Mouse (Mus musculus) kidney, postnatal 0 days (tissue): ENCODE data around the gene Eif1. TPM values are rescaled to one million over a fixed set of nuclear protein-coding genes. Genes with fewer than 3 reads are reported as not detected.
"Not testable (repeated sequence)": the region's sequence is repeated elsewhere in the genome, so short reads cannot be mapped to it uniquely, and the experiment has no call there.

ENCODE experiments used
- ATAC-seq: fragments of 200-750 bp; cut with Nextera tagmentation; replicated peaks from 2 replicates; pipeline ENCODE4 v1.8.0; 2017; ENCODE audit warnings: low read depth, moderate number of reproducible peaks, moderate TSS enrichment, moderate library complexity; ENCODE audit not compliant: low FRiP score
- DNase-seq: peaks from one replicate; pipeline ENCODE4 v3.0.0-alpha.2; 2016; ENCODE audit warnings: low spot score
- H3K27ac ChIP-seq: fragments of 300-500 bp; sonication (generic); 2 replicates; pipeline ENCODE4 v1.5.1; 2014; ENCODE audit warnings: mild to moderate bottlenecking
- H3K27me3 ChIP-seq: fragments of 300-500 bp; sonication (generic); 2 replicates; pipeline ENCODE4 v1.6.1; 2014; ENCODE audit warnings: low read length, mixed read lengths; ENCODE audit not compliant: insufficient read depth
- H3K36me3 ChIP-seq: fragments of 300-500 bp; sonication (generic); 2 replicates; pipeline ENCODE4 v1.6.1; 2014; ENCODE audit warnings: low read length, mixed read lengths; ENCODE audit not compliant: insufficient read depth
- H3K4me1 ChIP-seq: fragments of 300-500 bp; sonication (generic); replicated peaks from 2 replicates; pipeline ENCODE4 v1.6.1; 2014; ENCODE audit warnings: antibody characterized with exemption, low read length, mixed read lengths; ENCODE audit not compliant: insufficient read depth
- H3K4me2 ChIP-seq: fragments of 300-500 bp; sonication (generic); 2 replicates; pipeline ENCODE4 v1.6.1; 2014; ENCODE audit warnings: mild to moderate bottlenecking, low read length, moderate library complexity, mixed read lengths
- H3K4me3 ChIP-seq: fragments of 300-500 bp; sonication (generic); replicated peaks from 2 replicates; pipeline ENCODE4 v1.5.1; 2014; ENCODE audit warnings: low read depth, low read length
- H3K9ac ChIP-seq: fragments of 300-500 bp; sonication (generic); 2 replicates; pipeline ENCODE4 v1.6.1; 2014; ENCODE audit warnings: low read depth, low read length
- H3K9me3 ChIP-seq: fragments of 300-500 bp; sonication (generic); replicated peaks from 2 replicates; pipeline ENCODE4 v1.6.1; 2016; ENCODE audit warnings: low read length, inconsistent platforms, mixed read lengths
- CTCF ChIP-seq: IDR thresholded peaks from 2 replicates; pipeline ENCODE4 v1.5.1; 2016; ENCODE audit warnings: antibody characterized with exemption, low read depth, mild to moderate bottlenecking, moderate library complexity
- WGBS: fragments of 180-500 bp; shearing (Covaris S2); extraction: QIAGEN DNeasy Blood & Tissue Kit; methylation state at CpG from one replicate; pipeline ENCODE4 v1.1.7; 2014; 5-methylcytosine and 5-hydroxymethylcytosine counted together
- polyA plus RNA-seq: library from polyadenylated mRNA; unstranded; fragments of >200 nt; fragmentation: Nextera tagmentation; extraction: Ambion mirVana; gene quantifications from 2 replicates; pipeline ENCODE4 v1.2.1, GENCODE M21; 2015

Gene Eif1
- polyA plus RNA-seq, 1 experiment from 2014 or later: 1,736 TPM

DNA sequence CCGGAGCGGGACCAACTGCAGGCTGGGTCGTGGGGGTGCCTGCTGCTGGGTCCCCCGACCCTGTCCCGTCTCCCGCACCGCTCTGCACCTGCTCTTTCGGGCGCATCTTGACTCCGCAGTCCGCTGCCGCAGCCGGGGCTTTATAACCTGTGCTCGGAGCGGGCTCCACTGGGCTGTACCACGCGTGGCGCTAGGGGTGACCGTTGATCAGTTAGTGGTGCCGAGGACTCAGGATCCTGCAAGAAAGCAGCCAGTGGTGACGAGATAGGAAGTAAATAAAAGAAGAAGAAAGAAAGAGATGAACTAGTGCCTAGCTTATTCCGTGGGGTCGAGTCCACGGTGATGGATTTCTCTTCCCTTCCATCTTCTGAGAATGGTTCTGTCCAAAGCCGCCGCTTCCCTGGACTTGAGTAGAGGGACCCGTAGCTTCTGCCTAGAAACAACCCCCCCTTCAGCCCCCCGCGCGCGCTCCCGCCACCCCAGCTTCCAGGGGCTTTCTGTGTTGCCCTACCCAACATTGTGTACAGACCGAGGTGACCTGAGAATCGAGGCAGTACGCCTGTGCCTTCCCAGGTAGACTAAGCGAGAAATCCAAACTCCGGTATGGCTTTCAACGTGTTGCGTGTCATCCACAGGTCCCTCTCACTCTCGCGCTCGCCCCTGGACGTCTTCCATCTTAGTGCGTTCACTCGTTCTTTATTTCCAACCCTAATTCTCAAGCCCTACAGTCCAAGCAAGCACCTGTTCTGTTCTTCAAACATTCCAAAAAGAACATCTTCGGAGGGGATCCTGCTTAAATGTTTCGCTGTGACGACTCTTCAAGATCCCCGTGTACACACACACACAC is 36.5 kb downstream of the Eif1 start, which contains the start of gene Hap1:
Gene Hap1, minus strand, starts transcription at position 157 of the 847 bp plus-strand sequence.
- ATAC-seq: 0 out of 2 replicates have a peak, but pooled peaks have one; percentile 24
- 1% methylated on average over 49 of the region's 49 CpGs for WGBS
- peak within 1 kb of the TSS; percentile 100 for H3K4me2 ChIP-seq
- no peak for TF ChIP-seq CTCF
- H3K9ac ChIP-seq: peak within 1 kb of the TSS; percentile 71
- no peaks in the 10 kb centered on the region for H3K4me1 ChIP-seq
- DNase-seq: peak; percentile 71
- H3K9me3 ChIP-seq: no peaks in the 10 kb centered on the region
- no peaks in the 10 kb centered on the region for H3K36me3 ChIP-seq
- peaks cover 9% of the 10 kb centered on the region for H3K27me3 ChIP-seq
- peak within 1 kb of the TSS; percentile 71 for H3K4me3 ChIP-seq
- no peak within 1 kb of the TSS; the same call in 1 of the 2 replicates for H3K27ac ChIP-seq

DNA sequence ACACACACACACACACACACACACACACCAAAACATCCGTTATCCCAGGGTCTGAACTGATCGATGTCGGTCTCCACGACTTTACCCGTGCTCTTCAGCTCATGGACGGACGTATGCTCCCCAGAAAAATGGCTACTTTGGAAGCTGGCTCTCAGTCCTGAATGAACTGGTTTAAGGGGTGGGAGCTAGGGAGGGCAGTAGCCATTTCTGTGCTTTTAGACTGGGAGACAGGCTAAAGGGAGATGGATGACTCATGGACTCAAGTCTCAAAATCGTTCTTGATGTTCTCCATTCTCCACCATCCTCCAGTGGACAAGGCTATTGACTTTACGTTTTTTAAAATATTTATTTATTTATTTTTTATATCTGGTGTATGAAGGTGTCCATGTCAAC is 37.1 kb downstream of the Eif1 start:
- Histone ChIP-seq H3K4me1 (no peaks in the 10 kb centered on the region), H3K27ac (no peak overlapping the region), H3K9ac (peak overlapping the region; percentile 71), H3K27me3 (peaks cover 9% of the 10 kb centered on the region), H3K4me2 (peak overlapping the region; percentile 100), H3K36me3 (no peaks in the 10 kb centered on the region), H3K4me3 (peak overlapping the region; percentile 71), H3K9me3 (no peaks in the 10 kb centered on the region)
- ATAC-seq (no peak), DNase-seq (peak; percentile 23)
- WGBS: 20% methylated on average over 9 of the region's 9 CpGs
- no peak for TF ChIP-seq CTCF

DNA sequence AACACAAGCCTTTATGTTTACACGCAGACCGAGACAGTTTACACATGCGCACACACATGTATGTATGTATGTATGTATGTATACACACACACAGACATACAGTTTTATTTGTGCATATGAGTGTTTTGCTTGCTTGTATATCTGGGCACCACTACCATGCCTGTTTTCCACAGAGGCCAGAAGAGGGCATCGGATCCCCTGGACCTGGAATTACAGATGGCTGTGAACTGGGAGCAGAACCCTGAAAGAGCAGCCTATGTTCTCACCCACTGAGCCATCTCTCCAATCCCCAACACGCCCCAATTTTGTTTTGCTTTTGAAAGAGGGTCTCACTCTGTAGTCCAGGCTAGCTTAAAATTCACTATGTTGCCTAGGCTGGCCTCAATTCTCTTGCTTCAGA is 37.7 kb downstream of the Eif1 start:
- WGBS: 56% methylated on average over 5 of the region's 5 CpGs
- ATAC-seq (no peak), DNase-seq (no peak)
- Histone ChIP-seq H3K4me2 (no peak overlapping the region), H3K9ac (no peak overlapping the region), H3K36me3 (no peaks in the 10 kb centered on the region), H3K27ac (no peak overlapping the region), H3K4me1 (no peaks in the 10 kb centered on the region), H3K4me3 (no peak overlapping the region), H3K9me3 (no peaks in the 10 kb centered on the region), H3K27me3 (peaks cover 9% of the 10 kb centered on the region)
- peak; percentile 32 for TF ChIP-seq CTCF

DNA sequence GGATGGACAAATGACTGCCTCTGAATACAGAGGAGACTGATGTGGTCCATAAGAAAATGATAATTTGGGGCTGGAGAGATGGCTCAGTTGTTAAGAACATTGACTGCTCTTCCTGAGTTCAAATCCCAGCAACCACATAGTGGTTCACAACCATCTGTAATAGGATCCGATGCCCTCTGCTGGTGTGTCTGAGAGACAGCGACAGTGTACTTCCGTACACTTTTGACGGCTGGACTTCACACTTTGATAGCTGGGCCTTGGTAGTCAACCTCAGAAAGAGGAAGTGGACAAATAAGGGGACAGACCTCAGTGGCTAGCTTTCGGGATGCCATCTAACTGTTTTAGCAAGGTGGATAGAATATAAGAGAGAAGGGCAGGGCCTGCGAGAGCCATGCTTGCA is 40.5 kb downstream of the Eif1 start:
- Histone ChIP-seq H3K27ac (no peak overlapping the region), H3K27me3 (peaks cover 5% of the 10 kb centered on the region), H3K4me2 (no peak overlapping the region), H3K9ac (no peak overlapping the region), H3K4me1 (no peaks in the 10 kb centered on the region; the same call in 1 of the 2 replicates), H3K9me3 (no peaks in the 10 kb centered on the region), H3K4me3 (no peak overlapping the region), H3K36me3 (no peaks in the 10 kb centered on the region)
- WGBS: 82% methylated on average over 6 of the region's 6 CpGs
- 0 out of 2 replicates have a peak, but pooled peaks have one; percentile 20 for TF ChIP-seq CTCF
- DNase-seq (no peak), ATAC-seq (no peak)

DNA sequence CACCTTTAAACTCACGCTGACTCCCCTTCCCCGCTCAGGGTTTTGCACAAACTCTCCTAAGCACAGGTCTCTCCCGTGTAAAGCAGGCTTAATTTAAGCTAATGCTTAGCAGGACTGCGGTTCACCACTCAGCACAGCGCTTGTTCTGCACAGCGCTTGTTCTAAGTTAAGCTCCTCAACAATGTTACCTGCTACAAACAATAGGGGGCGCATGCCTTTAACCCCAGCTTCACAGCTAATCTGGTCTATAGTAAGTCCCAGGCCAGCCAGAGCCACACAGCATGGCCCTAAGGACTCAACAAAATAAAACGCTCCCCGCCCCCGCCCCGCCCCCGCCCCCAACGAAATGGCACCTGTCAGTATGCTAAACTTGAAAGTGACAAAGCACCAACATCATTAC is 41.4 kb downstream of the Eif1 start:
- not testable (repeated sequence) for H3K4me1 ChIP-seq, H3K27me3 ChIP-seq, H3K36me3 ChIP-seq, DNase-seq, H3K9ac ChIP-seq, H3K27ac ChIP-seq, H3K4me2 ChIP-seq, H3K9me3 ChIP-seq, H3K4me3 ChIP-seq, ATAC-seq
- WGBS: no CpG with 5 or more reads among the region's 13 CpGs

DNA sequence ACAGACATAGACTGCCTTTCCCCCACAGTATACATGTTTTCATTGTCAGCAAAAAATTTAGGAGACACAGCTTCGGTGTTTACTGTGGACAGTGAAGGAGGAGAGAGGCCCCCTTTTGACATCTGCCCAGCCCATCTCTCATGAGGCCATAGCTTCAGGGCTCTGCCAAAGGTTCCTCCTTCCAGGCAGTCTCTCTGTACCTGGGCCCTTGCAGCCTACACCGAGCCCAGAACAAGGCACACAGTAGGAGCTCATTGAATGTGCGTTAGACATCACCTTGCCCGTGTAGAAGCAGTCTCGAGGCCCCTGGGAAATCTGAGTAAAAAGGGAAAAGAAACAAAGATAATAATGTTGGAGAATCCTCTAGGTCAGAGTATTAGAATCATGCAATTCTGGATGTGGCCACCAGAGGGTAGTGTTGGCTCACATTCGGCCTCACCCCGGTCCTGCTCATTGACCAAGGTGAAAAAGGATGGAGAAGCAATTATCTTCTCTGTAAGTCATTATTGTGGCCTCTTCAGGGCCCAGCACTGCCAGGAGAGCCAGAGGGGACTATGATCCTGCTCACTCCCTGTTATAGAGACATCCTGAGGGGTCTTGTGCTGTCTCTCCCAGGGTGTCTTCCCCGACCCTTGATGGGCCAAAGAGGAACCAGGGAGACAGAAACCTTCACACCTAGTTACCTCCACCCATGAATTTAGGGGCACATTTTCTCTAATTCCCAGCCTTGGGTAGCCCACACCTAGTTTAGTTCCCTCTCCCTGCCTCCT is 42.7 kb downstream of the Eif1 start:
- 14% methylated on average over 8 of the region's 8 CpGs for WGBS
- Histone ChIP-seq H3K36me3 (no peaks in the 10 kb centered on the region), H3K27me3 (no peaks in the 10 kb centered on the region), H3K4me2 (no peak overlapping the region), H3K4me1 (no peaks in the 10 kb centered on the region; the same call in 1 of the 2 replicates), H3K9ac (no peak overlapping the region), H3K27ac (no peak overlapping the region), H3K4me3 (no peak overlapping the region), H3K9me3 (no peaks in the 10 kb centered on the region)
- ATAC-seq (no peak; the same call in 1 of the 2 replicates), DNase-seq (peak; percentile 86)
- TF ChIP-seq CTCF: peak; percentile 91
